Mouse (Mus musculus) embryonic stem cell, embryonic (primary cell): ENCODE results near the gene Kcnj13.

Experiments
- CTCF ChIA-PET, 4 experiments: fragments of 300-600 bp in 2 of 4; fragments of 350-600 bp in 2 of 4; sonication (Branson Sonifier 250); formaldehyde crosslinking; loops; one replicate each; lab custom pipeline; 2022; ENCODE audit warnings: inconsistent platforms in 2 of 4; lab: Charles Lee
- POLR2A ChIA-PET, 4 experiments: fragments of 300-600 bp in 2 of 4; fragments of 350-600 bp in 2 of 4; sonication (Branson Sonifier 250); formaldehyde crosslinking; loops; one replicate each; lab custom pipeline; 2022; ENCODE audit warnings: antibody characterized with exemption in 4 of 4, inconsistent platforms in 1 of 4; lab: Charles Lee

Kcnj13 gene

DNA sequence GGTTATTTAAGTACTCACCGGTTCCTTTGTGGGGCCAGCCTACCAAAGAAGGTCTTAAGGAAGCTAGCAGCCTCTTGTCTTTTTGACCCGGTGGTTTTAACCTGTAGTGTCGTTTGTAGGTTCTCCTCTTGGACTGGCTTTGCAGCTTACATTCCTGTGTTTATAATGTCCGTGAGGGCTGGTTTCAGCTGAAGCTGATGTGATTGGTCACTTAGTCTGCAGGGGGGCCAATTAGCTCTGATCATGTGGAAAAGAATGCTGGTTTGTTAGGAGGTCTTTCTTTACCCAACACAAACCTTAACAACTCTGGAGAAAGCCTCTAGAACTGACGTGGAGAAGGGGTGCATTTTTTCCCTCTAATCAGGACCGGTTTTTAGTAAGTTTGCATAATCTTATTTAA lies at the start of gene Kcnj13:
Gene Kcnj13 (minus strand): TSS at position 136 of the 400 bp plus-strand sequence.
- ChIA-PET CTCF (no interaction called here), POLR2A (interaction anchor here in 2 of 4 experiments (0.6 to 1.8 kb wide), 5 partner anchors 9 to 58 kb away, joined by 3 to 5 read pairs (median 3); no protein-coding TSS in a partner anchor)

DNA sequence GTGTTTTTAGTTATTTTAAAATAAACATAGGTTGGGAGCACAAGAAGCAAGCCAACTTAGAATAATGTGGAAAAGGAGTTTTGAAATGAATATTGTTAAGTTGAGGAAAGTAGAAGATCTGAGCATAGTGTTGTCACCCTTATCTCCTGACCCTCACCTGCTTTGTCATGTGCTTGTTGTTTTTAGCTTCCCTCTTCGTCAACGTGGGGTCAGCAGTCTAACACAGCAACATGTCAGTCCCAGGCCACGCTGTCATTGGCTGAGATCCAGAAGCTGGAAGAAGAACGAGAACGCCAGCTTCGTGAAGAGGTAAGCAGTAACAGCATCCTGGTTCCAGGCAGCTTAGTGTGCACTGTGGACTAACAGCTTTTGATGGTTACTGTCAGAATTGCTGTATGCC lies 42.1 kb upstream of the Kcnj13 start:
- ChIA-PET POLR2A (interaction anchor here in 1 of 4 experiments (0.6 kb wide), 1 partner anchor 319 kb away, joined by 3 read pairs; the partner anchor contains the start of gene Atg16l1), CTCF (interaction anchor here in 1 of 4 experiments (1.5 kb wide), 1 partner anchor 10 kb away, joined by 3 read pairs; no protein-coding TSS in a partner anchor)

DNA sequence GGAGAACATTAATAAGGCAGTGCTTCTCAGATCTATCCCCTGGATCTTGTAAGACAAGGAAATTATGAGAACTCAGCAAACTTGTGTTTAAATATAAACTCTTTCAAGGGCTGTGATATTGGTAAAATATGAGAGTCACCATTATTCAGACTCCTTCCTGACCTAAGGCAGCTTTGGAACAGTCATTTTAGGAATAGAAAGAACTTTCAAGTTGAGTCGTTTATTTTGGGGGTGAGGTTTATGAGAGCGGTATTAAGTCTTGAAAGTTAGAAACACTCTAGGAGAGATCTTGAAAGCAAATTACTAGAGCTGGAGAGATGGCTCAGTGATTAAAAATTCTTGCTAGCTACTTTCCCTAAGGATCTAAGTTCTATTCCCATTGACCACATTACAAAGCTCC lies 40.6 kb upstream of the Kcnj13 start:
- POLR2A ChIA-PET = interaction anchor here in 1 of 4 experiments (0.6 to 1.2 kb wide), 4 partner anchors 9 to 176 kb away, joined by 3 to 10 read pairs (median 4); no protein-coding TSS in a partner anchor
- CTCF ChIA-PET = interaction anchor here in 2 of 4 experiments (0.6 to 1.3 kb wide), 2 partner anchors 17 to 239 kb away, joined by 5 to 12 read pairs; no protein-coding TSS in a partner anchor

DNA sequence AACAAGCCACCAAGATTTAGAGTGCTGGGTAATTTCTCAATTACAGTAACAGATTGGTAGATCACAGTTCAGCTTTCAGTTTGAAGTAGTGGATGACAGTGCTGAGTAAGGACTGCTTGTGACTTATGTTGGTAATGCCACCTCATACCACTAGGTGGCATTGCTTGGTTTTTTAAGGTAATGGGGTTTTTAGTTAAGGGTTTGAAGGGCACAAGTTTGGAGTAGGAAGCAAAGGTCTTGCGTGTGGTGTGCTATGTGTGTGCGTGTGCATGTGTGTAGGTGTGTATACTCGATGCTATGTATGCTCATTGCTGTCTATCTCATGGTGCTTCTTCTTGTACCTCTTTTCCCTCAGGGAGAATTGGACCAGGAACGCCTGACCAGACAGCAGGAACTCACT lies 24.2 kb upstream of the Kcnj13 start:
- ChIA-PET POLR2A (interaction anchor here in 2 of 4 experiments (0.9 to 1.4 kb wide), 5 partner anchors 12 to 352 kb away, joined by 3 to 4 read pairs (median 3); partner anchors contain the start of gene Gigyf2 (in 1 of the 2)), CTCF (interaction anchor here in 3 of 4 experiments (0.6 to 2.0 kb wide), 8 partner anchors 11 to 272 kb away, joined by 3 to 12 read pairs (median 3); no protein-coding TSS in a partner anchor)

DNA sequence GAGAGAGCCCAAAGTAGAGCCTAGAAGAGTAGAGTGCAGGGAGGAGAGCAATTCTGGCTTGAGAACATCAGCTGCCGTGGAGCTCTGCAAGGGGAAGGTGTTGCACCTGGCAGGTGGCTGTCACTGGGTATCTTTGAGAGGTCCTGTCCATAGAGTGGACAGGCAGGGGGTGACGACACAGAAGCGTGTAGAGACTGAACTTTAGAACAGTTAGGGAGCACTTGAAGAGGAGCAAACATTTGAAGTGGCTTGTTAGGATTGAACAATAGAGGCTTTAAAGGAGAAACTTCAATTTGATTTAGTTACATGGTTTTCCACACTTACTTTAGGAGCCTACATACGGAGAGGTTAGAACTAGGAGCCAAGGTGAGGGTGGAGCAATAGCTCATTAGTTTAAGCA lies 14.9 kb upstream of the Kcnj13 start:
- ChIA-PET POLR2A (interaction anchor here in 1 of 4 experiments (1.3 kb wide), 1 partner anchor 16 kb away, joined by 3 read pairs; no protein-coding TSS in a partner anchor), CTCF (no interaction called here)

DNA sequence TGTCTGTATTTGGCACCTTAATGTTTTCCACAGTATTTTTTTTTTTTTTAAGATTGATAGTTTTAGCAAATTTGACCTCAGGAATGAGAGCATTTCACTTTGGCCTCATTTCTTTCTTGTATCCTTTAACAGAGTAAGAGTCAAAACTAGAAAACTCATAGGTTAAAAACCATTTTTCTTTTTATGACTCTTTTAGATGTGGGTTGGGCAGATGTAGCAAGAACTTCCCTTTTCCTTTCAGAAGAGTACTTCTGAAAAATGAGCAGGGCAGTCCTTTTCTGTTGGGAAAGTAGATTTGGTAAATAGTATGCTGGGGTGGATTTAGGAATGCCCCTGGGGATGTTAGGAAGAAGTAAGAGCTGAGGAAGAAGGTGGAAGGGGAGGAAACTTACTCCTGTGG lies 11.5 kb upstream of the Kcnj13 start:
- CTCF ChIA-PET = interaction anchor here in 1 of 4 experiments (0.6 kb wide), 1 partner anchor 244 kb away, joined by 6 read pairs; no protein-coding TSS in a partner anchor
- POLR2A ChIA-PET = interaction anchor here in 2 of 4 experiments (0.6 to 2.2 kb wide), 7 partner anchors 11 to 1297 kb away, joined by 3 to 8 read pairs (median 4); partner anchors contain the start of genes Gigyf2 (in 1 of the 2) and Kcnj13 (in 1 of the 2)

DNA sequence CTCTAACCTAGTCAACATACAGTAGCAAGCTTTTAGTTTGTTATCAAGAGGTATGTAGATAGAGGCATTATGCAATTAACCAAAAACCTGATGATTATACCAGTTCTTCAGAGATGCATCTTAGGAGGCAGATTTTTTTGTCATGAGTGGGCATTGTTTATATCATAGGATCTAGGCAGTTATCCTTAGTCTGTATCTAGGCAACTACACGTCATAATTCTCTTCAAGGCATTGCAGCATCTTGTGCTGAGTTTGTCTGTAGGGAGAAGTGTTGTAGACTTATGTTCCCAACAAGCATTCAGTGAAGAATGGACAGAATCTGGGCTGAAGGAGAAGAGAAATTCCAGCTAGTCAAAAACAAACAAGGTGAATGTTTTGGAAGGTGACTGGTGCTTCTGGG lies 10.2 kb upstream of the Kcnj13 start:
- ChIA-PET CTCF (interaction anchor here in 1 of 4 experiments (0.7 kb wide), 1 partner anchor 42 kb away, joined by 3 read pairs; no protein-coding TSS in a partner anchor), POLR2A (interaction anchor here in 1 of 4 experiments (0.7 to 2.2 kb wide), 6 partner anchors 11 to 351 kb away, joined by 3 to 8 read pairs (median 4); partner anchors contain the start of genes Atg16l1 and Gigyf2)

DNA sequence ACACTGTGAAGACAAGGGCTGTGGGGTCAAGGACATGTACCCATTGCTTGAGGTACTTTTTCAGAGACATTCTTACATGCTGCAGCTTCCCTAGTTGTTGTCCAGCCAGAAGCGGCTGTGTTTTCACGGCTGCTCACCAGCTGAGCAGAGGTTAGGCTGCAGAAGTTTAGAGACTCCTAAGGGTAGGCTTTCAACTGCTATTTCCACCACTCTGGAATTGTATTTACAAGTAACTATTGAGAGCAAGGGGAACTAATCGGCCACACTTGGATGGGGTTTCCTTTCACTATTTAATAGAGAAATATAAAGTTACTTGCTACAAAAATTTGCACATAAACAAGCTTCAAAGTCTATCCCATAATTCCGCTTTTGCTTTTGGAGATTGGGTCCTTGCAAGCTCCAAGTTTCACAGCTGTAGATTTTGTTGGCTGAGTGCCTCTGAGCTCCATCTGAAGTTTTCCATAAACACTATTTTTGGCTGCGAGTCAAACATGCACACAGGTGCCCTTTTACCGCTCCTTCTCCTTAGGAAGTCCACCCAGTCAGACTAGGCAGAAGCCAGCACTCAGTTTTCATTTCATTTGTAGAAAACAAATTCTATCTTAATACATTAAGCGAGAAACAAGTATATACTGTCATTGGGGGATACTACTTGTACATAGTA lies 2.5 kb upstream of the Kcnj13 start:
- CTCF ChIA-PET = interaction anchor here in 1 of 4 experiments (0.6 kb wide), 1 partner anchor 158 kb away, joined by 10 read pairs; no protein-coding TSS in a partner anchor
- POLR2A ChIA-PET = interaction anchor here in 3 of 4 experiments (0.6 to 2.3 kb wide), 5 partner anchors 10 to 393 kb away, joined by 3 to 8 read pairs (median 3); no protein-coding TSS in a partner anchor

DNA sequence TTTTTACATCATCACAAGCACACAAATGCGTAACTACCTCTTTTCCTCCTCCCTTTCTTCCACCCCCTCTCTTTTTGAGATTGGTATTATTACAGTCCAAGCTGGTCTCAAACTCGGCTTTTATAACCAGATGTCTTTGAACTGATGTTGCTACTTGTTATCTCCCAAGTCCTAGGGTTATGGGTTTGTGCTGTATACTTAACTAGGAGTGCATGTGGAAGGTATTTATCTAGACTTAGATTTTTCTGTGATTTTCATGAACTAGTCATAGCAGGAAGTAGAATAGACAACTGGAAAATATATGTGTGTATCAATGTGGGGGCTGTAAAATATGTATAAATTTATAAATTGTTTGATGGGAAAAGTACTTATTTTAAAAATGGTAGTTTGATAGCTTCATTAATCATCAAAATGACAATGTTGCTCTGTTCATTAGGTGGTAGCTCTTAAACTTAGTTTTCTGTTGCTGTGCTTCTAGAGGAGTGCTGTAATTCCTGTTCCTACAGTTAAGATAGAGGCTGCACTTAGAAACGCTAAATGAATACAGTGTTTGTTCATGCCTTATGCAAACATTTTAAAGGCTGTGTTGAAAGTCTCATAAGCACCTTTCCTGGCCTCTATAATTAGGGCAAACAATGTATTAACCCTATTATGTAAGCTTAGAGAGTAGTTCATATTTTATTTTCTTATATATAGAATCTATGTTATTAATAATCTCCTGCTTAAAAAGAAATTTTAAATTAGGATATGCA lies 909 bp downstream of the Kcnj13 start:
- ChIA-PET POLR2A (interaction anchor here in 2 of 4 experiments (0.6 to 1.4 kb wide), 7 partner anchors 10 to 67 kb away, joined by 3 to 4 read pairs (median 3); partner anchors contain the start of gene Gigyf2 (in 1 of the 2)), CTCF (no interaction called here)

DNA sequence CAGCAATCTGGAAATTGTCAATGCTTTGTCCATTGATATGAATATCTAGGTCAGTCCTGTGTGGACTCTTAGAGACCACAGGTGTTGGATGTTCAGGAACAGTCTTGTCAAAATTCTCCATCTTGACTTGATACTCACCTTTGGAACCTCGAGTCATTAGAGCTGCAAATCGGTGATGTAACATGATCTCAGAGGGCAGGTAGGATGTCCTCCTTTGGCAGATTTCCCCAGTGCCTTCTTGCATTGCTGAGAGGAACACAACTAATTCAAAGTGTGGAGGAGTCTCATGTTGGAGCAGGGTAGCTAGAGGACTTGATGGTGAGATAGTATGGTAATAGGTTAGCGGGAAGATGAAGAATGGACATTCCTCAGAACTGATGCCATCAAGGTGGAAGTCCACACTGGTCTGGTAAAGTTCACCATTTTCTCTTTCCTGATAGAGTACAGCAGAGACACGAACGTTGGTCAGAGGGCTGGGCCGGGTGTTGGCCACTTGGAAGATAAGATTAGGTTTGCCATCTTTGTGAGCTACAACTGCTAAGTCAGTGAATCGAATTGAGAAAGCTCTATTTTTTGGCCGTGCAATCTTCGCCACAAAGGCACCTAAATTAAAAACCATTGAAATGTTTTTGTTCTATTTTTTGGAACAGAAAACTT lies 8.0 kb downstream of the Kcnj13 start:
- CTCF ChIA-PET = interaction anchor here in 2 of 4 experiments (0.5 to 0.6 kb wide), 2 partner anchors 32 to 96 kb away, joined by 3 read pairs; no protein-coding TSS in a partner anchor
- POLR2A ChIA-PET = interaction anchor here in 1 of 4 experiments (1.1 to 1.7 kb wide), 2 partner anchors 10 to 30 kb away, joined by 4 to 8 read pairs; no protein-coding TSS in a partner anchor

DNA sequence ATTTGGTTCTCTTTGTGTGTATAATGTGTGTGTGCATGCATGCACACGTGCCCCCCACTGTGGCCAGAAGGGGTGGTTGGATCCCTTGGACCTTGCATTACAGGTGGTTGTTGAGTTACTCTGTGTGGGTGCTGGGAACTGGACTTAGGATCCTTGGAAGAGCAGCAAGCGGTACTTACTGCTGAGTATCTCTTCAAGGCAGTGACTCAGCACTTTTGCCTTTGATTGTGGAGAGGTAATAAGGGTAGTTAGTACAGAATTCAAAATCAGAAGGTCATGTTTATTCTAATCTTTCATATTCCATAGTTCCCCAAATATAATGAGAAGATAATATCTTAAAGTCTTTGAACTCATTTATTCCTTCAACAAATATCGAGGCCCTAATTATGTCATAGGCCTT lies 13.4 kb downstream of the Kcnj13 start:
- ChIA-PET POLR2A (interaction anchor here in 1 of 4 experiments (0.6 to 1.5 kb wide), 5 partner anchors 14 to 345 kb away, joined by 3 read pairs; partner anchors contain the start of gene Gigyf2), CTCF (no interaction called here)

DNA sequence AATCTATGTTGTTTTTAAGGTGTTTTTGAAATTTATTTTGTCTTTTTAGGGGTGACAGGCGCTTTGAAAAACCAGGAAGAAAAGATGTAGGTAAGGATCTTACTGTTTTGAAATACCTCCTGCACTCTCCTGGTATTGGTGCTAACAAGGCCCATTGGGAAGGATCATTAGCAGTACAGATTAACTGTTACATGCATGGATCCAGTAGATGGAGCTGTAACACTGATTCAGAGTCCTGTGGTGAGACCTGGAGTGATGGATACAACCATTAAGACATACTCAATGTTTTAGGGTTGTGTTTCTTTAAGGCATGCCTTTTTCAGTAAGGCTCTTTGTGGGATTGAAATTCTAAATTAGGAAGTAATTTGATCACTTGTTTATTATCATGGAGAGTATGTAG lies 14.6 kb downstream of the Kcnj13 start:
- ChIA-PET POLR2A (interaction anchor here in 2 of 4 experiments (1.4 to 1.7 kb wide), 3 partner anchors 15 to 153 kb away, joined by 3 to 4 read pairs (median 3); partner anchors contain the start of gene Gigyf2 (in 1 of the 2)), CTCF (interaction anchor here in 1 of 4 experiments (1.2 kb wide), 1 partner anchor 19 kb away, joined by 4 read pairs; no protein-coding TSS in a partner anchor)

DNA sequence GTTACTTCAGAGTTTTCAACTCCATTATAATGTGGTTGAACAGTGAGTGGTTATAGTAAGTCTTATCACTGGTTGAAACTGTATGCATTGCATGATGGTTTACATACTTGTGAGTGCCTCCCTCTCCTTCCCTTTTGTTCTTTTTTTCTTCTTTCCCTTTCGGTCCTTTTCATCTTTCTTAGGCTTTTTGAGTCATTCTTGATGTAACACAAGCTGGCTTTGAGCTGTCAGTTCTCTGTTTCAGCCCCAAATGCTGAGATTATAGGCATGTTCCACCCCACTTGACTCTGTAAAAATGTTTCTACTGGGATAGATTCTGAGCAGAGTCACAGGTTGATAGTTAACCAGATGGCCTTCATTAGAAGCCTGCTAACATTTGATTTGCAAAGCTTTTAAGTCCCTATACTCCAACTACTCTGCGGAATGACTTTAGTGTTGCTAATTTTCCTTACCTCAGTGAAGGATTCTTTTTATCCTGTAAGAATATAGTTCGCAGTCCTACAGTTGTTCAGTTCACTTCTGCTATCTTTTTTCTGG lies 16.4 kb downstream of the Kcnj13 start:
- ChIA-PET CTCF (no interaction called here), POLR2A (no interaction called here)

DNA sequence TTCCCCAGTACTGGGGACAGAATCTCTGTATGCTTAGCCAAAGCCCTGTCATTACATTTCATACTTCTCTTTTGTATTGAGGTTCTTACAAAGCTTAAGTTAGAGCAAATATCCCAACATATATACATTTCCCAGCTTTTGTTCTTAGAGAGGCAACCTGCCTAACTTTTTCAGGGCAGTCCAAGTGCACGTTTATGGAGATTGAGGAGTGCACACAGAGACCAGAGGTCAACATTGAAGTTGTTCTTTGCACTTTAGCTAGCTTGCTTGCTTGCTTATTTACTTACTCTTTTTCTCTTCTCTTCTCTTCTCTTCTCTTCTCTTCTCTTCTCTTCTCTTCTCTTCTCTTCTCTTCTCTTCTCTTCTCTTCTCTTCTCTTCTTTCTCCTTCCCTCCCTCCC lies 34.3 kb downstream of the Kcnj13 start:
- ChIA-PET POLR2A (interaction anchor here in 3 of 4 experiments (0.6 to 1.5 kb wide), 9 partner anchors 11 to 599 kb away, joined by 3 to 7 read pairs (median 4); no protein-coding TSS in a partner anchor), CTCF (interaction anchor here in 2 of 4 experiments (0.6 to 1.0 kb wide), 3 partner anchors 20 to 173 kb away, joined by 4 read pairs; no protein-coding TSS in a partner anchor)

DNA sequence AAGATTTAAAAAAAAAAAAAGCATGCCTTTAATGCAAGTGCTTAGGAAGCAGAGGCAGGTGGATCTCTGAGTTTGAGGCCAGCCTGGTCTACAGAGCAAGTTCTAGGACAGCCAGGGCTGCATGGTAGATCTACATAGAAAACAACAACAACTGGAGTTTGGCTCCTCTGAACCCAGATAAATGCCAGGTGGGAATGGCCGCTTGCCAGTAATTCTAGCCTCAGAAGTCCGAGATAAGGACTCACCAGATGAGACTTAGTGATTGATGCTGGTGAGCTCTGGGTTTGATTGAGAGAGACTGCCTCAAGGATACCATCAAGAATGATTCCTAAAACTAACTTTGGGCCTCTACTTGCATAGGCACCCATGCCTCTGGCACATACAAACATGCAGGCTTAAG lies 44.0 kb downstream of the Kcnj13 start:
- CTCF ChIA-PET = interaction anchor here in 1 of 4 experiments (0.7 kb wide), 1 partner anchor 151 kb away, joined by 5 read pairs; no protein-coding TSS in a partner anchor

More for the DNA sequence above, 44.0 kb downstream of the Kcnj13 start:
- POLR2A ChIA-PET = interaction anchor here in 1 of 4 experiments (0.6 to 1.8 kb wide), 3 partner anchors 9 to 160 kb away, joined by 4 to 7 read pairs (median 5); partner anchors contain the start of gene Chrnd
